Mouse (Mus musculus): ENCODE results near the gene Abca8a.

GRCm38 (mm10) chr11:110037795-110038194, 58.0 kb downstream of the Abca8a start:
- TF ChIP-seq POLR2A (IDR thresholded peaks at IDR 0.05; ENCODE audit: control insufficient read depth, extremely low read depth, insufficient read depth, low read length, poor library complexity): no peak
- no peak for TF ChIP-seq CTCF (IDR thresholded peaks at IDR 0.05; ENCODE audit: borderline replicate concordance, control insufficient read depth, extremely low read depth, insufficient read depth, low read length, poor library complexity)

Data from thymus, adult 2 months (tissue).